Mouse (Mus musculus): ENCODE measurements at regions not wholly inside any gene's neighbourhood (a gene's known extent, or its start where the extent isn't known, plus 50 kb on each side); places are given as distances from the start of the nearest gene placed in this dataset.

DNA sequence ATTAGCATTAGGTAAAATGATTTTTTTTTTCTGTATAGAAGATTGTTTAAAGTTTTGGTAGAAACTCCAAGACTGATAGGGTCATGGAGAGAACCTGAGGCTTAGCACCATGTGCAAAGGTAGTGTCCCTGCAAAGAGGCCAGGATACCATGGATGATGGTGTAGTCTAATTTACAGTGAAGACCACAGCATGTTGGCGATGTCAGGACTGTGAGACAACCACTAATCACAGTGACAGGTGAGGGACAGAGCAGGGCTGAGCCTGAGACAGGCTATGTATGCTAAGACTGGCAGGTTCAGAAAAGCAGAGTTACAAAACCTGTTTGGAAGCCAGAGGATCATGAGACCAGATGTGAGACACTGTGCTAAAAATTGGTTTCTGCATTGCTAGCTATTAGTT is 752.7 kb upstream of the Sel1l start:
- no peaks in the 10 kb centered on the region for H3K4me1 ChIP-seq (replicated peaks)
- no peak overlapping the region for H3K27ac ChIP-seq
- no peaks in the 10 kb centered on the region for H3K27me3 ChIP-seq
- H3K9me3 ChIP-seq (replicated peaks), result no peaks in the 10 kb centered on the region
- H3K4me2 ChIP-seq, result no peak overlapping the region
- no peak overlapping the region for H3K4me3 ChIP-seq
- H3K36me3 ChIP-seq, result no peaks in the 10 kb centered on the region
- no peak overlapping the region for H3K9ac ChIP-seq
- 72% methylated on average over 1 of the region's 1 CpGs for WGBS
- no peak for ATAC-seq (replicated peaks; ENCODE audit: insufficient number of reproducible peaks, insufficient read depth, low FRiP score, low read depth)

DNA sequence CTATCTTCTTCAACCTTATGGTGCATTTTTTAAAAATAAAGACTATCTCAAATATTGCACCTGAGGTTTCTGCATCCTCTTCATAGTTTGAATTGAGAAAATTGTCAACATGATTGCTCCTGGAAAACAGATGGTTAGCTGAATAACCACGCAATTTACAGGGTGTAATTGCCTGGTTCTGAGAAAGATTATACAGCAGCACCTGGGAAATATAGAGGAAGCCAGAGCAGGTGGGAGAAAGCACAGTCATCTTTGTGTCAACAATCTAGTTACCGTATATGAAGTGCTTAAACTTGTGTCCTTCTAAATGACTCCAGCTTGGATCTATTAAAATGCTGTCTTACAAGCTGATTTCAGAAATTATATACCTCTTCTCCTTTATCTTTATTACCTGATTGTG is 740.8 kb upstream of the Sel1l start:
- no peak overlapping the region for H3K4me3 ChIP-seq
- 69% methylated on average over 2 of the region's 2 CpGs for WGBS
- no peak overlapping the region for H3K27ac ChIP-seq
- H3K4me1 ChIP-seq (replicated peaks), result no peaks in the 10 kb centered on the region
- no peak overlapping the region for H3K4me2 ChIP-seq
- H3K9me3 ChIP-seq (replicated peaks), result no peaks in the 10 kb centered on the region
- H3K36me3 ChIP-seq, result no peaks in the 10 kb centered on the region
- H3K9ac ChIP-seq, result no peak overlapping the region
- no peak for ATAC-seq (replicated peaks; ENCODE audit: insufficient number of reproducible peaks, insufficient read depth, low FRiP score, low read depth)
- H3K27me3 ChIP-seq, result no peaks in the 10 kb centered on the region

DNA sequence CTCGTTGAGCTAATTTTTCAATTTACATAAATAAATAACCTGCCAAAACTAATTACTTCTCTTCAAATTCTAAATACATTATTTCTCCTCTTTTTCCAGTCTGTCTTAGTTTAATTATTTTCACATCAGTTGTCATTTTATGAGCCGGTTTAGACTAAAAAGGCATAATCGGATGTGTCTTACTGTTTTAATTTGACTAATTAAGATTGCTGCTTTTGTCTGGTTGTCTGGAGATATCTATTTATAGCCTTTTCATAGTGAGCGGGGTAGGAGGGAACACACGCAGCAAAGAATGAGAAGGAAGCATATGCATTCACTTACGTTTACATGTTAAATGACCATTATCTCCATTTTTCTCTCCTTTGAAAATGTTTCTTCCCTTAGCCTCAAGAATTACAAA is 740.3 kb upstream of the Sel1l start:
- H3K4me1 ChIP-seq (replicated peaks), result no peaks in the 10 kb centered on the region
- no peaks in the 10 kb centered on the region for H3K27me3 ChIP-seq
- WGBS, result 67% methylated on average over 6 of the region's 6 CpGs
- H3K9ac ChIP-seq, result no peak overlapping the region
- ATAC-seq (replicated peaks; ENCODE audit: insufficient number of reproducible peaks, insufficient read depth, low FRiP score, low read depth), result no peak
- no peak overlapping the region for H3K27ac ChIP-seq
- no peak overlapping the region for H3K4me2 ChIP-seq
- H3K4me3 ChIP-seq, result no peak overlapping the region
- H3K9me3 ChIP-seq (replicated peaks), result no peaks in the 10 kb centered on the region
- no peaks in the 10 kb centered on the region for H3K36me3 ChIP-seq

DNA sequence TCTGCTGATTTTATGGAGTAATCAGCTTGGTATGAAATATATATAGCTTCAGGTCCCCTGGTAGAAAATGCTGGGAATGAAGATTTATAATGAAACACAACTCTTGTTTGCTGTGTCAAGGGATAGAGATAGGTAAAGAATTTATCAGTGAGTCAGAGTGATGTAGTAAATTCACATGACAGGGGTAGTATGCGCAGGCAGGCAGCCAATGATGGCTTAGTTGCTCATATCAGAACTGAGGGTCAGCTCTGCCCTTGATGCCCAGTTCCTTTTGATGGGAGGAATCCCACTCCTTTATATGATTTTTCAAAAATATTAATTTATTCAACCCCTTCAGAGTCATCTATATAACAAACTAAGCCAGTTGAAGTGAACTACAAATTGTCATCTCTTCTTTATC is 729.6 kb upstream of the Sel1l start:
- no peaks in the 10 kb centered on the region for H3K36me3 ChIP-seq
- H3K4me2 ChIP-seq, result no peak overlapping the region
- no peak for ATAC-seq (replicated peaks; ENCODE audit: insufficient number of reproducible peaks, insufficient read depth, low FRiP score, low read depth)
- no peaks in the 10 kb centered on the region for H3K9me3 ChIP-seq (replicated peaks)
- no peaks in the 10 kb centered on the region for H3K27me3 ChIP-seq
- H3K9ac ChIP-seq, result no peak overlapping the region
- 79% methylated on average over 1 of the region's 1 CpGs for WGBS
- no peaks in the 10 kb centered on the region for H3K4me1 ChIP-seq (replicated peaks)
- no peak overlapping the region for H3K27ac ChIP-seq
- no peak overlapping the region for H3K4me3 ChIP-seq
